Mouse (Mus musculus) heart, postnatal 0 days (tissue): Measurements from ENCODE around the gene Cyp1a2. TPM values are rescaled to one million over a fixed set of nuclear protein-coding genes. Genes with fewer than 3 reads are reported as not detected.

Source experiments
- ATAC-seq: fragments of 200-750 bp; cut with Nextera tagmentation; 2 replicates; pipeline ENCODE4 v1.8.0; 2017; ENCODE audit warnings: low read depth, moderate number of reproducible peaks, moderate library complexity; ENCODE audit not compliant: insufficient read depth
- DNase-seq: peaks from one replicate; pipeline ENCODE4 v3.0.0-alpha.2; 2016; ENCODE audit warnings: low spot score
- H3K27ac ChIP-seq: fragments of 300-500 bp; sonication (generic); 2 replicates; pipeline ENCODE4 v1.5.1; 2014; ENCODE audit warnings: low read depth, mild to moderate bottlenecking
- H3K27me3 ChIP-seq: fragments of 300-500 bp; sonication (generic); 2 replicates; pipeline ENCODE4 v1.6.1; 2014; ENCODE audit warnings: low read length, mixed read lengths; ENCODE audit not compliant: control insufficient read depth, insufficient read depth
- H3K36me3 ChIP-seq: fragments of 300-500 bp; sonication (generic); replicated peaks from 2 replicates; pipeline ENCODE4 v1.6.1; 2014; ENCODE audit warnings: low read length, mixed read lengths; ENCODE audit not compliant: control insufficient read depth, insufficient read depth
- H3K4me1 ChIP-seq: fragments of 300-500 bp; sonication (generic); 2 replicates; pipeline ENCODE4 v1.6.1; 2014; ENCODE audit warnings: antibody characterized with exemption; ENCODE audit not compliant: control insufficient read depth, insufficient read depth
- H3K4me2 ChIP-seq: fragments of 300-500 bp; sonication (generic); 2 replicates; pipeline ENCODE4 v1.6.1; 2014; ENCODE audit warnings: low read depth, mild to moderate bottlenecking, low read length, moderate library complexity
- H3K4me3 ChIP-seq: fragments of 300-500 bp; sonication (generic); 2 replicates; pipeline ENCODE4 v1.5.1; 2014; ENCODE audit warnings: low read depth, low read length
- H3K9ac ChIP-seq: fragments of 300-500 bp; sonication (generic); replicated peaks from 2 replicates; pipeline ENCODE4 v1.6.1; 2014; ENCODE audit warnings: low read depth, low read length, mixed read lengths
- H3K9me3 ChIP-seq: fragments of 300-500 bp; sonication (generic); replicated peaks from 2 replicates; pipeline ENCODE4 v1.6.1; 2016; ENCODE audit warnings: low read length; ENCODE audit not compliant: control insufficient read depth
- CTCF ChIP-seq: IDR thresholded peaks from 2 replicates; pipeline ENCODE4 v1.5.1; 2016; ENCODE audit warnings: antibody characterized with exemption, control low read depth, low read depth
- EP300 ChIP-seq: IDR thresholded peaks from 2 replicates; pipeline ENCODE4 v1.6.1; 2016; ENCODE audit warnings: antibody characterized with exemption, low read depth
- WGBS: fragments of 180-500 bp; shearing (Covaris S2); extraction: QIAGEN DNeasy Blood & Tissue Kit; methylation state at CpG from one replicate; pipeline ENCODE4 v1.1.7; 2014; 5-methylcytosine and 5-hydroxymethylcytosine counted together
- polyA plus RNA-seq: library from polyadenylated mRNA; unstranded; fragments of >200 nt; fragmentation: Nextera tagmentation; extraction: Ambion mirVana; gene quantifications from 2 replicates; pipeline ENCODE4 v1.2.1, GENCODE M21; 2015
- total RNA-seq: library from RNA; depleted of rRNA; stranded (reverse); fragments of >200 nt; gene quantifications from 2 replicates; pipeline ENCODE4 v1.2.3, GENCODE M21; 2014; ENCODE audit warnings: low replicate concordance

The Cyp1a2 gene
- total and polyA plus RNA-seq, 2 experiments from 2014 or later, result not detected

- H3K4me1 ChIP-seq, result peaks cover 36% of the 10 kb centered on the region
- ATAC-seq, result peak; percentile 90
Observed at GRCm38 (mm10) chr9:57644944-57645893, 38.3 kb downstream of the Cyp1a2 start.

GRCm38 (mm10) chr9:57644442-57644943 lies 39.0 kb downstream of the Cyp1a2 start:
- Histone ChIP-seq H3K9me3 (no peaks in the 10 kb centered on the region), H3K27ac (peak overlapping the region; percentile 96), H3K27me3 (no peaks in the 10 kb centered on the region), H3K4me2 (peak overlapping the region; percentile 90), H3K36me3 (no peaks in the 10 kb centered on the region), H3K4me1 (peaks cover 43% of the 10 kb centered on the region), H3K4me3 (peak overlapping the region; percentile 90), H3K9ac (peak overlapping the region; percentile 95)
- ATAC-seq, result no peak
- DNase-seq, result no peak
- no peak for TF ChIP-seq CTCF
- no peak for TF ChIP-seq EP300
- WGBS, result under 1% methylated on average over 18 of the region's 18 CpGs

More at GRCm38 (mm10) chr9:57644944-57645893, 38.3 kb downstream of the Cyp1a2 start:
- peak; percentile 89 for DNase-seq
- Histone ChIP-seq H3K27me3 (no peaks in the 10 kb centered on the region), H3K27ac (peak overlapping the region; percentile 96), H3K4me2 (peak overlapping the region; percentile 90), H3K9ac (peak overlapping the region; percentile 95), H3K4me3 (peak overlapping the region; percentile 90), H3K9me3 (no peaks in the 10 kb centered on the region), H3K36me3 (no peaks in the 10 kb centered on the region)
- TF ChIP-seq EP300, result no peak
- TF ChIP-seq CTCF, result peak; percentile 74
- WGBS, result under 1% methylated on average over 58 of the region's 85 CpGs

GRCm38 (mm10) chr9:57643856-57644180 lies 39.7 kb downstream of the Cyp1a2 start:
- whole genome bisulfite sequencing, result 59% methylated on average over 7 of the region's 7 CpGs
- no peak for ATAC-seq
- H3K4me1 ChIP-seq, result peaks cover 50% of the 10 kb centered on the region

GRCm38 (mm10) chr9:57643169-57643855 lies 40.2 kb downstream of the Cyp1a2 start:
- 68% methylated on average over 9 of the region's 9 CpGs for WGBS
- Histone ChIP-seq H3K4me2 (peak overlapping the region; percentile 90), H3K27me3 (no peaks in the 10 kb centered on the region), H3K9ac (peak overlapping the region; percentile 95; the same call in 1 of the 2 replicates), H3K4me3 (peak overlapping the region; percentile 90), H3K9me3 (no peaks in the 10 kb centered on the region), H3K4me1 (peaks cover 55% of the 10 kb centered on the region), H3K27ac (no peak overlapping the region), H3K36me3 (no peaks in the 10 kb centered on the region)
- no peak for ATAC-seq
- DNase-seq, result no peak
- TF ChIP-seq EP300 (no peak), CTCF (no peak)

More at GRCm38 (mm10) chr9:57643856-57644180, 39.7 kb downstream of the Cyp1a2 start:
- Histone ChIP-seq H3K36me3 (no peaks in the 10 kb centered on the region), H3K9ac (peak overlapping the region; percentile 95), H3K27ac (no peak overlapping the region), H3K9me3 (no peaks in the 10 kb centered on the region), H3K4me2 (peak overlapping the region; percentile 90), H3K27me3 (no peaks in the 10 kb centered on the region), H3K4me3 (peak overlapping the region; percentile 90)
- TF ChIP-seq CTCF (no peak), EP300 (no peak)
- DNase-seq, result no peak

- Histone ChIP-seq H3K4me3 (no peak overlapping the region), H3K4me2 (no peak overlapping the region), H3K36me3 (no peaks in the 10 kb centered on the region), H3K4me1 (peaks cover 69% of the 10 kb centered on the region), H3K27ac (no peak overlapping the region), H3K27me3 (no peaks in the 10 kb centered on the region), H3K9me3 (no peaks in the 10 kb centered on the region), H3K9ac (no peak overlapping the region)
- no peak for ATAC-seq
- no peak for TF ChIP-seq CTCF
- TF ChIP-seq EP300, result no peak
- 82% methylated on average over 13 of the region's 13 CpGs for WGBS
- DNase-seq, result no peak
Observed at GRCm38 (mm10) chr9:57641775-57642550, 41.5 kb downstream of the Cyp1a2 start.
